Mouse (Mus musculus) kidney, adult 2 months (tissue): ENCODE data around the gene Epb41l4b.

Experiments
- CTCF ChIP-seq: fragments of 200-500 bp; conservative IDR thresholded peaks from 2 replicates; pipeline ENCODE4 v1.5.1; 2011; ENCODE audit warnings: low read depth, mild to moderate bottlenecking, control low read depth, low read length, moderate library complexity, mixed read lengths; ENCODE audit not compliant: insufficient read depth, insufficient read length
- POLR2A ChIP-seq: fragments of 200-500 bp; IDR thresholded peaks from one replicate; pipeline ENCODE4 v1.6.1; 2011; ENCODE audit warnings: low read depth, low read length, control low read depth

DNA sequence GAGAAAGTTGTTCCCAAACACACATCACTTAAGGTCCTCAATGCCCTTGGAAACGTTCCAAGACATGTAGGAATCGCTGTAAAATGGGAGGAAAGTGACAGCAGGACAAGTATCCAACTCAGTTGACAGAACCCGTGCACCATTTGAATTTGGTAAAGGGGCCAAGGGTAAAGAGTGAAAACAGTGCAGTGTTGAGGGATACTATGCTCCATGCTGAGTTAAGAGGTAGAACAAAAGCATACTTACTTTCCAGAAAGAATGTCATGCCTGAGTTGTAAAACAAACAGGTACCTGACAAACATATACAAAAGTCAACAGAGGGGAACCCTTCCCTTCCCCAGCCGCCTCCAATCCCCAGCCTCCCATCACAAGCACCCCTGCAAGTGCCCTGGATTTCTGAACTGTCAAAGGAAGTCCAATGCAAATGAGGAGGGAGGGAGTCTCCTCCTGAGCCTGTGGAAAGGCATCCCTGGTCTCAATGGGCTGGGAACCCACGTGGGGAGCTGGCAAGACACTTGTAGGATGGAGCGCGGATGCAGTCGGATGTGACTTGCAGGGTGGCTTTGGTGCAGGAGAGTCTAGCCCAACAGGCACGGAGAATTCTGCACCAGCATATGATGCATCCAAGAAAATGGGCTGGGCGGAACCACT, 57.4 kb downstream of the Epb41l4b start:
- TF ChIP-seq CTCF: no peak
- TF ChIP-seq POLR2A: no peak
